Mouse (Mus musculus) intestine, embryonic 15.5 days (tissue): ENCODE measurements around the gene Olfr736. TPM values are rescaled to one million over a fixed set of nuclear protein-coding genes. Genes with fewer than 3 reads are reported as not detected.

Experiments used
- ATAC-seq: fragments of 200-750 bp; cut with Nextera tagmentation; 2 replicates; pipeline ENCODE4 v1.8.0; 2017; ENCODE audit warnings: moderate TSS enrichment, moderate library complexity
- H3K27ac ChIP-seq: fragments of 300-500 bp; sonication (generic); 2 replicates; pipeline ENCODE4 v1.5.1; 2015; ENCODE audit warnings: mild to moderate bottlenecking, inconsistent platforms
- H3K27me3 ChIP-seq: fragments of 300-500 bp; sonication (generic); replicated peaks from 2 replicates; pipeline ENCODE4 v1.6.1; 2015; ENCODE audit warnings: inconsistent platforms
- H3K36me3 ChIP-seq: fragments of 300-500 bp; sonication (generic); 2 replicates; pipeline ENCODE4 v1.6.1; 2015; ENCODE audit warnings: inconsistent platforms
- H3K4me1 ChIP-seq: fragments of 300-500 bp; sonication (generic); replicated peaks from 2 replicates; pipeline ENCODE4 v1.6.1; 2015; ENCODE audit warnings: inconsistent platforms
- H3K4me2 ChIP-seq: fragments of 300-500 bp; sonication (generic); replicated peaks from 2 replicates; pipeline ENCODE4 v1.6.1; 2015; ENCODE audit warnings: mild to moderate bottlenecking, inconsistent platforms
- H3K4me3 ChIP-seq: fragments of 300-500 bp; sonication (generic); replicated peaks from 2 replicates; pipeline ENCODE4 v1.5.1; 2015; ENCODE audit warnings: inconsistent platforms
- H3K9ac ChIP-seq: fragments of 300-500 bp; sonication (generic); 2 replicates; pipeline ENCODE4 v1.6.1; 2015; ENCODE audit warnings: inconsistent platforms
- H3K9me3 ChIP-seq: fragments of 300-500 bp; sonication (generic); 2 replicates; pipeline ENCODE4 v1.6.1; 2016; ENCODE audit warnings: inconsistent platforms
- WGBS: fragments of 180-500 bp; shearing (Covaris S2); methylation state at CpG from one replicate; pipeline ENCODE4 v1.1.7; 2015; 5-methylcytosine and 5-hydroxymethylcytosine counted together
- polyA plus RNA-seq: library from polyadenylated mRNA; unstranded; fragments of >200 nt; fragmentation: Nextera tagmentation; extraction: Ambion mirVana; gene quantifications from 2 replicates; pipeline ENCODE4 v1.2.1, GENCODE M21; 2015

The Olfr736 gene
- not detected in 2 replicates for polyA plus RNA-seq

DNA sequence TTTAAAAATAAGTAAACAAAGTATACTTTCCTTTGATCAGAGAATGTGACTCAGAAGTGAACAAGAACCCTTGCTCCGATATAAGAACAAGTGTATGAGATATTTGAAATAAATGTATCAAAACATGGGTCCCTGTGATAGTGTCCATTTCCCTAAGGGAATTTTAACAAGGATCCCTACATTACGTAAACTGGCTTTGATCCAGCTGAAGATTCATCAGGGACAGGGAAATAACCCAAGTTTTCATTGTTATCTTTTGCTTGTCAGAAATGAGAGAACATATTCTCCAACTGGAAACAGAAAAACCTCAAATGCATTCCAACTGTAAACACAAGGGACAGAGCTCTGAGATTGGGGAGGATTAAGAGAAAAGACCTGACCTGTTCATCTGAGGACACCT, at the start of gene Olfr736:
TSS of gene Olfr736 (plus strand) at position 301 of the 400 bp plus-strand sequence.
- 62% methylated on average over 2 of the region's 2 CpGs for WGBS
- no peaks in the 10 kb centered on the region for H3K36me3 ChIP-seq
- H3K4me1 ChIP-seq, result no peaks in the 10 kb centered on the region
- no peak for ATAC-seq
- H3K4me2 ChIP-seq, result no peak within 1 kb of the TSS
- no peaks in the 10 kb centered on the region for H3K9me3 ChIP-seq
- no peak within 1 kb of the TSS for H3K4me3 ChIP-seq
- no peaks in the 10 kb centered on the region for H3K27me3 ChIP-seq
- H3K27ac ChIP-seq, result no peak within 1 kb of the TSS
- no peak within 1 kb of the TSS for H3K9ac ChIP-seq

DNA sequence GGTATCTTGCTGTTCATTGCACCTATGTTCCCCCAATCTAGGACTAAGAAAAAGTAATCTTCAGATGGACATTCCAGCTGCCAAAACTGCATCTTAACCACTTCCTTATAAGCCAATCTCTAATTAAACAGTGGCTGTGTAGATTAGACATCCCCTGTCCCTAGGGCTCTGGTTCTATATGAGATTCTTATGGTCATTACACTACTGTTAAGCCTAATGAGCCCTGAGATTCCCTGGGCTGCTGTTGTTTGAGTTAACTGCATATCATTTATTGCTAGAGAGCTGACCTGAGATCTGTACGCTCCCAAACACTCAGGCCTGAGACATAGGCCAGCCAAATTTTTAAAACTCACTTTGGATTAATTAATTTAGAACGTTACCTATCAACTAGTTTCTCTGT, 32.2 kb upstream of the Olfr736 start, which contains the start of gene Olfr735:
TSS of gene Olfr735 (minus strand) at position 77 of the 400 bp plus-strand sequence.
- WGBS, result 89% methylated on average over 2 of the region's 2 CpGs
- Histone ChIP-seq H3K27ac (no peak within 1 kb of the TSS), H3K9ac (no peak within 1 kb of the TSS), H3K36me3 (no peaks in the 10 kb centered on the region), H3K27me3 (no peaks in the 10 kb centered on the region), H3K4me3 (no peak within 1 kb of the TSS), H3K4me2 (no peak within 1 kb of the TSS), H3K4me1 (no peaks in the 10 kb centered on the region), H3K9me3 (no peaks in the 10 kb centered on the region)
- no peak for ATAC-seq

DNA sequence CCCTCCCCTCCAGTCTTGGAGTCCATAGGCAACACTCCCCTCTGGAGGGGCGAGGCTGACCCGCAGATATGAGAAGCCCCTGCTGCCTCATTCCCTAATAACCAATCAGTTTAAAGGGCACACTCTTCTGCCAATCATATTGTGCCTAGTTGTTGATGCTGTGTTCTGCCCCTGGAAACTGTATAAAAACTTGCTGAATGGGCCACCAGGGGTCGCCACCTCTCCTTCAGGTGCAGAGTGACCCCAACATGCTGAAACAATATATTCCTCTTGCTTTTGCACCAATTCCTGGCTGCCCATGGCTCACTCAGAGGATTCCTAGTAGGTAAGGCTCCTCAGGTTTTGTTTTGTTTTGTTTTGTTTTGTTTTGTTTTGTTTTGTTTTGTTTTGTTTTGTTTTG, 28.5 kb upstream of the Olfr736 start:
- no peak overlapping the region for H3K9ac ChIP-seq
- H3K4me3 ChIP-seq, result no peak overlapping the region
- WGBS, result 54% methylated on average over 3 of the region's 3 CpGs
- H3K27ac ChIP-seq, result no peak overlapping the region
- H3K27me3 ChIP-seq, result no peaks in the 10 kb centered on the region
- H3K36me3 ChIP-seq, result no peaks in the 10 kb centered on the region
- no peaks in the 10 kb centered on the region for H3K4me1 ChIP-seq
- ATAC-seq, result no peak
- H3K9me3 ChIP-seq, result no peaks in the 10 kb centered on the region
- H3K4me2 ChIP-seq, result no peak overlapping the region

DNA sequence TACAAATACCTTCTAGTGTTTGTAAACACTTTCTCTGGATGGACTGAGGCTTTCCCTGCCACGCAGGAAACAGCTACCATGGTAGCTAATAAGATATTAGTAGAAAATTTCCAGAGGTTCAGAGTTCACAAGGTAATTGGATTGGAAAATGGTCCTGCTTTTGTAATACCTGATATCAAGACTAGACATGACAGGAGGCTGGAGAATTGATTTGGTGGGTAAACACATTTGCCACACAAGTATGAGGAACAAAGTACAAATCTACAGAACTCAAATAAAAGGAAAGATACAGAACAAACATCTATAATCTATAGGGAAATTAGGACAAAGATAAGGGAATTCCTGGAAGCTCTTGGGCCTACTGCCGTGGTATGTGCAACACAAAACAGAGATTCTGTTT, 24.2 kb upstream of the Olfr736 start:
- ATAC-seq, result no peak
- H3K4me2 ChIP-seq, result no peak overlapping the region
- no peaks in the 10 kb centered on the region for H3K9me3 ChIP-seq
- H3K36me3 ChIP-seq, result no peaks in the 10 kb centered on the region
- no peaks in the 10 kb centered on the region for H3K4me1 ChIP-seq
- H3K27ac ChIP-seq, result no peak overlapping the region
- WGBS, result 57% methylated on average over 2 of the region's 2 CpGs
- H3K9ac ChIP-seq, result no peak overlapping the region
- no peak overlapping the region for H3K4me3 ChIP-seq
- H3K27me3 ChIP-seq, result no peaks in the 10 kb centered on the region

DNA sequence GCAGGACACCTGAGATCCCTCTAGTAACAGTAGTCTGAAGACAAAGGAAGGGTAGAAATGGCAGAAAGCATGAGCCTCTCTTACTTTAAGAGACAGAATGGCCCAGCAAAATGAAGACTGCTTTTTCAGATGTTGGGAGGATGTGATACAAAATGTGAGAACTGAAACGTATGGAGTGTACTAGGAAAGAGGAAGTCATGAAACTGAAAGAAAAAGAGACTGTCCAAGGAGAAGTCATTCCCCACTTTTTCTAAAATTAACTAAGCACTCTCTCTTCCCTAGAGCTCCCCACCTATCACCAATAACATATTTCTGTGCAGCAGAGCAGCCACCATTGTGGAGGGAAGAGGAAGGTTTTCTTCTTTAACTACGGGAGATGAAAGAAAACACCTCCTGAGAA, 23.4 kb upstream of the Olfr736 start, which contains the start of gene Tlr11:
TSS of gene Tlr11 (plus strand) at position 322 of the 400 bp plus-strand sequence.
- Histone ChIP-seq H3K9ac (no peak within 1 kb of the TSS), H3K4me3 (no peak within 1 kb of the TSS), H3K36me3 (no peaks in the 10 kb centered on the region), H3K4me2 (no peak within 1 kb of the TSS), H3K27me3 (no peaks in the 10 kb centered on the region), H3K27ac (no peak within 1 kb of the TSS), H3K4me1 (no peaks in the 10 kb centered on the region), H3K9me3 (no peaks in the 10 kb centered on the region)
- WGBS, result 76% methylated on average over 2 of the region's 2 CpGs
- ATAC-seq, result no peak

DNA sequence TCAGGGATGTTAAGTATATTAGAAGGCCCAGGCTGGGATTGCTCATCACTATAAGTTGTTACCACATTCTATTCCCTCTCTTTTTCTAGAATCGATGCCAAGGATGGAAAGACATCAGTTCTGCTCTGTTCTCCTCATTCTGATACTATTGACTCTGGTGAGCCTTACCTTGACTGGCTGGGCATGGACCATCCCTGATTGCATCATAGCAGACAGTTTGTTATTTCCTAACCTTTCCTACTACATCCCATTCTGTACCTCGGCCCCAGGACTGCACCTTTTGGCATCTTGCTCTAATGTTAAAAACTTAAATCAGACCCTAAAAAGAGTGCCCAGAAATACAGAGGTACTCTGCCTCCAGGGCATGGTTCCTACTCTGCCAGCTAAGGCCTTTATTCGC, 20.5 kb upstream of the Olfr736 start:
- WGBS, result 83% methylated on average over 3 of the region's 3 CpGs
- Histone ChIP-seq H3K27me3 (no peaks in the 10 kb centered on the region), H3K4me1 (no peaks in the 10 kb centered on the region), H3K9ac (no peak overlapping the region), H3K4me2 (no peak overlapping the region), H3K4me3 (no peak overlapping the region), H3K27ac (no peak overlapping the region), H3K36me3 (no peaks in the 10 kb centered on the region), H3K9me3 (no peaks in the 10 kb centered on the region)
- ATAC-seq, result no peak

DNA sequence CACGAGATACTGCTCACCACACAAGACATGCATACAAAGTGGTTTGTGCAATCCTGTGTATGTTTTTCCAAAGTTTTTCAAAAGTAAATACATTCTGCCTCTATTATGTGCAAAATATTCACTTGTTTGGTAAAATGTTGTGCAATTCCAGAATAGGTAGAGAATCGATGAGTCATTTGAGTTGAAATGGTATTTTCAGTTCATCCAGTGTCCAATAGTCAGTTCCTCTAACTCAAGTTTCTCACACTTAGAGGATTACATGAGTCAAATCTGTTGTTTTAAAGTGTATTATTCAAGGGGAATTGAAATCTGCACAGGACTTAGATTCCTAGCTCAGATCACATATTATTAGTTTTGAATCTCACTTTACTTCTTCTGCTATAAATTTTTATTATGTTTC, 17.4 kb upstream of the Olfr736 start:
- no peak overlapping the region for H3K27ac ChIP-seq
- H3K4me2 ChIP-seq, result no peak overlapping the region
- H3K9me3 ChIP-seq, result no peaks in the 10 kb centered on the region
- H3K4me3 ChIP-seq, result no peak overlapping the region
- no peak for ATAC-seq
- no peaks in the 10 kb centered on the region for H3K36me3 ChIP-seq
- no peaks in the 10 kb centered on the region for H3K27me3 ChIP-seq
- H3K9ac ChIP-seq, result no peak overlapping the region
- H3K4me1 ChIP-seq, result no peaks in the 10 kb centered on the region
- WGBS, result 85% methylated on average over 2 of the region's 2 CpGs

DNA sequence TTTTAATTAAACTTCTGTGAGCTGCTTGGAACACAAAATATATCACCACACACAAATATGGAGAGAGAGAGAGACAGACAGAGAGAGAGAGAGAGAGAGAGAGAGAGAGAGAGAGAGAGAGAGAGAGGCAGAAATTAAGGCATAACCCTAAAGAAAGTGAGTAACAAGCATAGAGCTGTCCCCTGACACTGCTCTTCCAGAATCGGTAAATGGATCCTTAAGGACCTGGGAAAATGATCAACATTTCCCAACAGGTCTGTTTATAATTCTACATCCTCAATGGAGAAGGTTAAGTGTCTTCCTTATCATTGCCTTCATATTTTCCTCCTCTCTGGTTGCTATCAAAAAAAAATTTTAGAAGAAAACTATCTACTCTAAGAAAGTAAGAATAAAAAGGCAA, 26.3 kb downstream of the Olfr736 start, which contains the start of gene Olfr738:
TSS of gene Olfr738 (plus strand) at position 301 of the 400 bp plus-strand sequence.
- ATAC-seq, result no peak
- Histone ChIP-seq H3K36me3 (no peaks in the 10 kb centered on the region), H3K4me1 (no peaks in the 10 kb centered on the region), H3K4me2 (no peak within 1 kb of the TSS), H3K4me3 (no peak within 1 kb of the TSS), H3K27me3 (no peaks in the 10 kb centered on the region), H3K9ac (no peak within 1 kb of the TSS), H3K27ac (no peak within 1 kb of the TSS), H3K9me3 (no peaks in the 10 kb centered on the region)
- 67% methylated on average over 1 of the region's 1 CpGs for WGBS

DNA sequence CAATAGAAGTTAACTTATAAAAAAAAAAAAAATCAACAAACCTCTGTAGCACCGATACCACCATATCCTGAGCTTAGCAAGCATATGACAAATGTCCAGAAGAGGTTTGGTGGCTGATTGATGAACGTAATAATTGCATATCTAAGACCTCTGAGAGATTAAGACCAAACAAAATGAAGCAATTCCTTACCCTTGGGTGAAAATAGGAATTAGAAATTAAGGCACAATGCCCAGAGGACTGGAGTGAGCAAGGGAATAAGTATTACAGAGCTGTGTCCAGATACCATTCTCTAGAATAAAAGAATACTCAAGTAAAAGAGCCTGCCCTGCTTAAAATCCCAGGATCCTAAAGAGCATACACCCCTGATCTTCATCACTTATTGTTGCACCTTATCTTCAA, 37.4 kb downstream of the Olfr736 start, which contains the start of gene Olfr739:
TSS of gene Olfr739 (plus strand) at position 301 of the 400 bp plus-strand sequence.
- H3K9me3 ChIP-seq, result no peaks in the 10 kb centered on the region
- 62% methylated on average over 2 of the region's 2 CpGs for WGBS
- no peak within 1 kb of the TSS for H3K27ac ChIP-seq
- H3K4me3 ChIP-seq, result no peak within 1 kb of the TSS
- no peak within 1 kb of the TSS for H3K4me2 ChIP-seq
- no peak within 1 kb of the TSS for H3K9ac ChIP-seq
- no peaks in the 10 kb centered on the region for H3K36me3 ChIP-seq
- no peaks in the 10 kb centered on the region for H3K4me1 ChIP-seq
- H3K27me3 ChIP-seq, result no peaks in the 10 kb centered on the region
- no peak for ATAC-seq

Other genes starting within 250 kb of the Olfr736 start
- not detected in 2 replicates for gene Olfr728, start 238.5 kb upstream of the Olfr736 start, polyA plus RNA-seq
- gene Olfr729, start 228.3 kb upstream of the Olfr736 start, polyA plus RNA-seq, result not detected in 2 replicates
- not detected in 2 replicates for gene Olfr730, start 193.0 kb upstream of the Olfr736 start, polyA plus RNA-seq
- not detected in 2 replicates for gene Olfr731, start 139.3 kb upstream of the Olfr736 start, polyA plus RNA-seq
- not detected in 2 replicates for gene Olfr732, start 97.0 kb upstream of the Olfr736 start, polyA plus RNA-seq
- gene Olfr733, start 79.6 kb upstream of the Olfr736 start, polyA plus RNA-seq, result not detected in 2 replicates
- gene Olfr734, start 54.4 kb upstream of the Olfr736 start, polyA plus RNA-seq, result not detected in 2 replicates
- gene Olfr735, start 32.3 kb upstream of the Olfr736 start, polyA plus RNA-seq, result not detected in 2 replicates
- 0.10 TPM in 1 of 2 replicates, not detected in the other for gene Tlr11, start 23.2 kb upstream of the Olfr736 start, polyA plus RNA-seq
- gene Olfr738, start 26.4 kb downstream of the Olfr736 start, polyA plus RNA-seq, result not detected in 2 replicates
- gene Olfr739, start 37.5 kb downstream of the Olfr736 start, polyA plus RNA-seq, result not detected in 2 replicates
- not detected in 2 replicates for gene Olfr740, start 64.4 kb downstream of the Olfr736 start, polyA plus RNA-seq
- not detected in 2 replicates for gene Olfr741, start 91.6 kb downstream of the Olfr736 start, polyA plus RNA-seq
- not detected in 2 replicates for gene Olfr742, start 122.4 kb downstream of the Olfr736 start, polyA plus RNA-seq
- gene Olfr743, start 140.7 kb downstream of the Olfr736 start, polyA plus RNA-seq, result not detected in 2 replicates
- gene Olfr744, start 233.7 kb downstream of the Olfr736 start, polyA plus RNA-seq, result not detected in 2 replicates